Mouse (Mus musculus) kidney, adult 2 months (tissue): Measurements from ENCODE around the gene Trim10. TPM values are rescaled to one million over a fixed set of nuclear protein-coding genes. Genes with fewer than 3 reads are reported as not detected.

ENCODE experiments used
- DNase-seq: peaks from one replicate; pipeline ENCODE4 v3.0.0; 2021
- H3K27ac ChIP-seq: fragments of 200-500 bp; 2 replicates; pipeline ENCODE4 v1.5.1; 2012; ENCODE audit warnings: low read depth, low read length, control low read depth, inconsistent platforms; ENCODE audit not compliant: insufficient read depth
- H3K27me3 ChIP-seq: fragments of 200-500 bp; replicated peaks from 2 replicates; pipeline ENCODE4 v1.6.1; 2012; ENCODE audit warnings: mild to moderate bottlenecking, moderate library complexity, low read length, inconsistent platforms; ENCODE audit not compliant: control insufficient read depth, insufficient read depth
- H3K36me3 ChIP-seq: fragments of 200-500 bp; 2 replicates; pipeline ENCODE4 v1.6.1; 2012; ENCODE audit warnings: mild to moderate bottlenecking, moderate library complexity, low read length, inconsistent platforms; ENCODE audit not compliant: control insufficient read depth, insufficient read depth
- H3K4me1 ChIP-seq: fragments of 200-500 bp; 2 replicates; pipeline ENCODE4 v1.6.1; 2011; ENCODE audit warnings: low read length; ENCODE audit not compliant: control insufficient read depth, insufficient read depth
- H3K4me3 ChIP-seq: fragments of 200-500 bp; 2 replicates; pipeline ENCODE4 v1.5.1; 2011; ENCODE audit warnings: mild to moderate bottlenecking, low read depth, low read length, control low read depth; ENCODE audit not compliant: insufficient read depth
- CTCF ChIP-seq: fragments of 200-500 bp; conservative IDR thresholded peaks from 2 replicates; pipeline ENCODE4 v1.5.1; 2011; ENCODE audit warnings: low read depth, mild to moderate bottlenecking, control low read depth, low read length, moderate library complexity, mixed read lengths; ENCODE audit not compliant: insufficient read depth, insufficient read length
- POLR2A ChIP-seq: fragments of 200-500 bp; IDR thresholded peaks from one replicate; pipeline ENCODE4 v1.6.1; 2011; ENCODE audit warnings: low read depth, low read length, control low read depth
- WGBS: fragments of 180-500 bp; shearing (Covaris S2); methylation state at CpG from one replicate; pipeline ENCODE4 v1.1.7; 2018; 5-methylcytosine and 5-hydroxymethylcytosine counted together
- polyA plus RNA-seq: library from polyadenylated mRNA; depleted of rRNA; stranded (reverse); fragments of >200 nt; gene quantifications from 2 replicates; pipeline ENCODE4 v1.2.3, GENCODE M21; 2012

Gene Trim10
- polyA plus RNA-seq, 1 experiment: 0.11 TPM

GRCm38 (mm10) chr17:36855484-36855883 is 13.9 kb upstream of the Trim10 start:
- TF ChIP-seq CTCF (no peak), POLR2A (no peak)
- 95% methylated on average over 3 of the region's 3 CpGs for WGBS
- Histone ChIP-seq H3K27me3 (no peaks in the 10 kb centered on the region), H3K36me3 (peaks cover 6% of the 10 kb centered on the region), H3K4me3 (no peak overlapping the region), H3K4me1 (no peaks in the 10 kb centered on the region), H3K27ac (no peak overlapping the region)
- DNase-seq: no peak

- TF ChIP-seq POLR2A (no peak), CTCF (no peak)
- 92% methylated on average over 4 of the region's 4 CpGs for WGBS
- Histone ChIP-seq H3K36me3 (peaks cover 6% of the 10 kb centered on the region), H3K27me3 (no peaks in the 10 kb centered on the region), H3K4me3 (no peak overlapping the region), H3K4me1 (0 out of 2 replicates have a peak, but pooled peaks cover 2% of the 10 kb centered on the region), H3K27ac (no peak overlapping the region)
- DNase-seq: no peak
Measured at GRCm38 (mm10) chr17:36856236-36856635, 13.1 kb upstream of the Trim10 start.

GRCm38 (mm10) chr17:36858181-36858580 is 11.2 kb upstream of the Trim10 start:
- DNase-seq: no peak
- no peak overlapping the region for H3K27ac ChIP-seq
- H3K4me3 ChIP-seq: no peak overlapping the region
- H3K4me1 ChIP-seq: 0 out of 2 replicates have a peak, but pooled peaks cover 4% of the 10 kb centered on the region
- TF ChIP-seq POLR2A (no peak), CTCF (no peak)
- no peaks in the 10 kb centered on the region for H3K27me3 ChIP-seq
- 90% methylated on average over 3 of the region's 3 CpGs for WGBS
- peaks cover 4% of the 10 kb centered on the region for H3K36me3 ChIP-seq

- 38% methylated on average over 2 of the region's 2 CpGs for whole genome bisulfite sequencing
- TF ChIP-seq POLR2A: no peak
- TF ChIP-seq CTCF: no peak
- Histone ChIP-seq H3K27me3 (no peaks in the 10 kb centered on the region), H3K27ac (no peak overlapping the region), H3K4me1 (0 out of 2 replicates have a peak, but pooled peaks cover 4% of the 10 kb centered on the region), H3K4me3 (no peak overlapping the region), H3K36me3 (peaks cover 2% of the 10 kb centered on the region)
- DNase-seq: no peak
Measured at GRCm38 (mm10) chr17:36861680-36862079, 7.7 kb upstream of the Trim10 start.

- TF ChIP-seq CTCF (no peak), POLR2A (no peak)
- H3K36me3 ChIP-seq: no peaks in the 10 kb centered on the region
- 15% methylated on average over 29 of the region's 29 CpGs for WGBS
- no peaks in the 10 kb centered on the region for H3K4me1 ChIP-seq
- no peaks in the 10 kb centered on the region for H3K27me3 ChIP-seq
- no peak within 1 kb of the TSS for H3K27ac ChIP-seq
- no peak within 1 kb of the TSS for H3K4me3 ChIP-seq
- DNase-seq: peak; percentile 64
Measured at GRCm38 (mm10) chr17:36866719-36867527, 2.5 kb upstream of the Trim10 start, which contains the start of gene Trim15. Trim15 (minus strand) TSS chr17:36867210.

- Histone ChIP-seq H3K4me3 (no peak overlapping the region), H3K4me1 (no peaks in the 10 kb centered on the region), H3K27me3 (no peaks in the 10 kb centered on the region), H3K27ac (no peak overlapping the region), H3K36me3 (no peaks in the 10 kb centered on the region)
- no peak for DNase-seq
- no peak for TF ChIP-seq POLR2A
- TF ChIP-seq CTCF: no peak
- 86% methylated on average over 2 of the region's 2 CpGs for WGBS
Measured at GRCm38 (mm10) chr17:36868836-36869235, 538 bp upstream of the Trim10 start.

- Histone ChIP-seq H3K27me3 (no peaks in the 10 kb centered on the region), H3K4me1 (no peaks in the 10 kb centered on the region), H3K36me3 (no peaks in the 10 kb centered on the region), H3K4me3 (no peak overlapping the region), H3K27ac (no peak overlapping the region)
- TF ChIP-seq POLR2A (no peak), CTCF (no peak)
- WGBS: 70% methylated on average over 25 of the region's 25 CpGs
- DNase-seq: peak; percentile 24
Measured at GRCm38 (mm10) chr17:36869955-36870810, 809 bp downstream of the Trim10 start.
